Mouse (Mus musculus): ENCODE data around the gene Palld.

DNA sequence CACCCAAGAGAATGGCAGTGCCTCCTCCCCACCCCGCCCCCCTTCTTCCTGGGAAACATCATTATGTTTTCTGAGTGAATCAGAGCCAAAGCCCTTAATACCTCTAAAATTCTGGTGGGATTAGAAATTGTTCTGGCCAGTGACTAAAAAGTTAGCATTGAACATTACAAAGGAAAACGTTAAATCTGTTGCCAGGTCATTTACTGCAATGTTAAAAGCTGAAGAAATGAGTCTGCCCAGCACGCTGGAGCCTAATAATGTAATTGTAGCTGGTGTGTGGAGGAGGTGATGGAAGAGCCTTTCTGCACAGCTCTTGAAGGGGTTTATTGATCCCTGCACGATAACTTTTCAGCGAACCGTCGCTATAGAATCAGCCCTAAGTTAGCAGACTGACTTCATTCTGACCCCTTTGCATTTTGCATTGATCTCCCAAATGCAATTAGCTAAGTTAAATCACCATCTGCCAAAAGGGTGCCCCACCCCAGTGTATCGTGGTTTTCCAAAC, 165.7 kb downstream of the Palld start:
- TF ChIP-seq GATA1 (IDR thresholded peaks at IDR 0.05; ENCODE audit: borderline replicate concordance, low read length) (no peak), FLI1 (IDR thresholded peaks at IDR 0.05; ENCODE audit: low read length) (no peak)
